Mouse (Mus musculus) midbrain, embryonic 14.5 days (tissue): Measurements from ENCODE around the gene Snx21. TPM values are rescaled to one million over a fixed set of nuclear protein-coding genes. Genes with fewer than 3 reads are reported as not detected.

ENCODE experiments used
- ATAC-seq: fragments of 200-750 bp; cut with Nextera tagmentation; 2 replicates; pipeline ENCODE4 v1.8.0; 2017; ENCODE audit warnings: moderate number of reproducible peaks, moderate library complexity; ENCODE audit not compliant: low FRiP score, low TSS enrichment
- DNase-seq: peaks from one replicate; pipeline ENCODE4 v3.0.0-alpha.2; 2015
- H3K27ac ChIP-seq: fragments of 300-500 bp; sonication (generic); replicated peaks from 2 replicates; pipeline ENCODE4 v1.5.1; 2014; ENCODE audit warnings: mild to moderate bottlenecking, low read depth, low read length, moderate library complexity
- H3K27me3 ChIP-seq: fragments of 300-500 bp; sonication (generic); 2 replicates; pipeline ENCODE4 v1.6.1; 2014; ENCODE audit warnings: low read length, control low read depth, mixed read lengths; ENCODE audit not compliant: control insufficient read depth, insufficient read depth
- H3K36me3 ChIP-seq: fragments of 300-500 bp; sonication (generic); 2 replicates; pipeline ENCODE4 v1.6.1; 2014; ENCODE audit warnings: low read length, control low read depth; ENCODE audit not compliant: control insufficient read depth, insufficient read depth
- H3K4me1 ChIP-seq: fragments of 300-500 bp; sonication (generic); 2 replicates; pipeline ENCODE4 v1.6.1; 2014; ENCODE audit warnings: mild to moderate bottlenecking, antibody characterized with exemption, low read length, control low read depth; ENCODE audit not compliant: control insufficient read depth, insufficient read depth
- H3K4me2 ChIP-seq: fragments of 300-500 bp; sonication (generic); 2 replicates; pipeline ENCODE4 v1.6.1; 2014; ENCODE audit warnings: mild to moderate bottlenecking, low read length, moderate library complexity
- H3K4me3 ChIP-seq: fragments of 300-500 bp; sonication (generic); replicated peaks from 2 replicates; pipeline ENCODE4 v1.5.1; 2014; ENCODE audit warnings: low read depth, low read length
- H3K9ac ChIP-seq: fragments of 300-500 bp; sonication (generic); replicated peaks from 2 replicates; pipeline ENCODE4 v1.6.1; 2014; ENCODE audit warnings: mild to moderate bottlenecking, low read length, moderate library complexity
- H3K9me3 ChIP-seq: fragments of 300-500 bp; sonication (generic); 2 replicates; pipeline ENCODE4 v1.6.1; 2016; ENCODE audit warnings: low read length, control low read depth, mixed read lengths; ENCODE audit not compliant: control insufficient read depth
- WGBS: fragments of 180-500 bp; shearing (Covaris S2); extraction: QIAGEN DNeasy Blood & Tissue Kit; methylation state at CpG from one replicate; pipeline ENCODE4 v1.1.7; 2014; 5-methylcytosine and 5-hydroxymethylcytosine counted together
- polyA plus RNA-seq: library from polyadenylated mRNA; unstranded; fragments of >200 nt; fragmentation: Nextera tagmentation; extraction: Ambion mirVana; gene quantifications from 2 replicates; pipeline ENCODE4 v1.2.1, GENCODE M21; 2014

Gene Snx21
- polyA plus RNA-seq, 1 experiment from 2014 or later = 22.1 TPM

DNA sequence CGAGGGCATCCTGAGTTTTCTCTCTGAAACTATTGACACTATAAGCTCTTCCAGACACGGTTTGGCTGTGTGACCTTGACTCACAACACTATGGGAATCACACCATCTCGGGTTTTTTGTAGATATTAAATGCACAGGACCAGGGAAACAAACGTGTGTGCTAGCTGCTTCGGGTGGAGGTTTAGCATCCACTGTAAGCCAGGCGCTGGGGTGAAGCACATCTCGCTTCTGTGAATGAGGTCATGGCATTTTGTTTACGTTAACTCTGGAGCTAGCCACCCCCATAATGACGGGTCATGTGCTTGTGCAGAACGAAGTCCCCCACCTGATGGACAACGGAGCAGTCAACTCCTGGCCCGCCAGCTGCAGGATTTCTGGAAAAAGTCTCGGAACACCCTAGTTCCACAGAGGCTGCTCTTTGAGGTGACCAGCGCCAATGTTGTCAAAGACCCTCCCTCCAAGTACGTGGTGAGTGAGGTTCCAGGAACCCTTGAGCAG lies 814 bp downstream of the Snx21 start:
- Histone ChIP-seq H3K9ac (peak overlapping the region; percentile 78), H3K27ac (peak overlapping the region; percentile 57; the same call in 1 of the 2 replicates), H3K4me3 (peak overlapping the region; percentile 62), H3K4me2 (peak overlapping the region; percentile 89), H3K9me3 (no peaks in the 10 kb centered on the region), H3K27me3 (no peaks in the 10 kb centered on the region), H3K36me3 (peaks cover 12% of the 10 kb centered on the region), H3K4me1 (peaks cover 3% of the 10 kb centered on the region; the same call in 1 of the 2 replicates)
- 12% methylated on average over 15 of the region's 15 CpGs for WGBS
- ATAC-seq (0 out of 2 replicates have a peak, but pooled peaks have one; percentile 1), DNase-seq (no peak)

- 90% methylated on average over 3 of the region's 3 CpGs for WGBS
- H3K36me3 ChIP-seq = peaks cover 18% of the 10 kb centered on the region
- no peak overlapping the region; the same call in 1 of the 2 replicates for H3K4me3 ChIP-seq
- H3K4me2 ChIP-seq = peak overlapping the region; percentile 89
- DNase-seq (no peak), ATAC-seq (no peak)
- H3K27me3 ChIP-seq = no peaks in the 10 kb centered on the region
- H3K4me1 ChIP-seq = peaks cover 3% of the 10 kb centered on the region; the same call in 1 of the 2 replicates
- H3K9me3 ChIP-seq = no peaks in the 10 kb centered on the region
- H3K9ac ChIP-seq = no peak overlapping the region; the same call in 1 of the 2 replicates
- no peak overlapping the region for H3K27ac ChIP-seq
These were observed 1.4 kb downstream of the Snx21 start for GRCm38 (mm10) chr2:164787032-164787431.

DNA sequence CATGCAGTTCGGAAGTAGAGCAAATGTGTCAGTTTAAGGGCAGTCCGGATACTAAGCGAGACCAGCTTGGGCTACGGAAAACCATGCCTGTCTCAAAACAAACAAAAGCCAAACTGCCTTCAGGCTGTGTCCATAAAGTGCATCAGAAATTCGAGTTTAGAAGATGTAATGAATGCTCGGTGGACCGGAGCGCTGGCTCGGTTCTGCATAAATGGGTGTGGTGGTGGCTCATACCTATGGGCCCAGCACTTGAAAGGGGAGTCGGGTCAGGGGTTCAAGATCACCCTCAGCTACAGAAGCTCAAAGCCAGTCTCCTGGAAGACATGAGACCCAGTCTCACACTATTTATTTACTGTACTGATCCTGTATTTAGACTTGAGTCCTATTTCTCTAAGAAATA lies 2.2 kb downstream of the Snx21 start:
- H3K36me3 ChIP-seq = peaks cover 26% of the 10 kb centered on the region
- ATAC-seq (no peak), DNase-seq (no peak)
- H3K4me3 ChIP-seq = no peak overlapping the region
- H3K27ac ChIP-seq = no peak overlapping the region
- 83% methylated on average over 10 of the region's 10 CpGs for WGBS
- H3K27me3 ChIP-seq = no peaks in the 10 kb centered on the region
- H3K4me1 ChIP-seq = peaks cover 3% of the 10 kb centered on the region; the same call in 1 of the 2 replicates
- no peaks in the 10 kb centered on the region for H3K9me3 ChIP-seq
- no peak overlapping the region for H3K9ac ChIP-seq
- no peak overlapping the region for H3K4me2 ChIP-seq

- no peak for ATAC-seq
- Histone ChIP-seq H3K9me3 (no peaks in the 10 kb centered on the region), H3K9ac (no peak overlapping the region), H3K4me1 (peaks cover 3% of the 10 kb centered on the region; the same call in 1 of the 2 replicates), H3K4me3 (no peak overlapping the region), H3K27me3 (no peaks in the 10 kb centered on the region), H3K4me2 (no peak overlapping the region), H3K36me3 (peaks cover 32% of the 10 kb centered on the region), H3K27ac (no peak overlapping the region)
- DNase-seq = no peak
- 74% methylated on average over 4 of the region's 4 CpGs for WGBS
These were observed 2.8 kb downstream of the Snx21 start for GRCm38 (mm10) chr2:164788411-164788810.

- Histone ChIP-seq H3K4me1 (peaks cover 3% of the 10 kb centered on the region; the same call in 1 of the 2 replicates), H3K36me3 (peaks cover 40% of the 10 kb centered on the region), H3K9me3 (no peaks in the 10 kb centered on the region), H3K4me3 (no peak overlapping the region), H3K4me2 (no peak overlapping the region), H3K27me3 (no peaks in the 10 kb centered on the region), H3K9ac (no peak overlapping the region), H3K27ac (no peak overlapping the region)
- DNase-seq (no peak), ATAC-seq (no peak)
- 88% methylated on average over 4 of the region's 4 CpGs for WGBS
These were observed 4.8 kb downstream of the Snx21 start for GRCm38 (mm10) chr2:164790451-164790850.

DNA sequence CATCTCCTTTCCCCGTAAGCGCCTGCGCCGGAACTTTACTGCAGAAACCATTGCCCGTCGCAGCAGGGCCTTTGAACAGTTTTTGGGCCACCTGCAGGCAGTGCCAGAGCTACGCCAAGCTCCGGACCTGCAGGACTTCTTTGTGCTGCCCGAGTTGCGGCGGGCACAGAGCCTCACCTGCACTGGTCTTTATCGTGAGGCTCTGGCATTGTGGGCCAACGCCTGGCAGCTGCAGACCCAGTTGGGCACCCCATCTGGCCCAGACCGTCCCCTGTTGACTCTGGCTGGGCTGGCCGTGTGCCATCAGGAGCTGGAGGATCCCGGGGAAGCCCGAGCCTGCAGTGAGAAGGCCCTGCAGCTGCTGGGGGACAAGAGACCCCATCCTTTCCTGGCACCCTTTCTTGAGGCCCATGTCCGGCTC lies 6.2 kb downstream of the Snx21 start:
- no peak overlapping the region for H3K4me3 ChIP-seq
- no peak overlapping the region for H3K4me2 ChIP-seq
- no peaks in the 10 kb centered on the region for H3K27me3 ChIP-seq
- WGBS = 95% methylated on average over 18 of the region's 18 CpGs
- H3K27ac ChIP-seq = no peak overlapping the region
- DNase-seq (no peak), ATAC-seq (no peak)
- H3K36me3 ChIP-seq = peaks cover 50% of the 10 kb centered on the region
- H3K9ac ChIP-seq = no peak overlapping the region
- no peaks in the 10 kb centered on the region for H3K4me1 ChIP-seq
- H3K9me3 ChIP-seq = no peaks in the 10 kb centered on the region

DNA sequence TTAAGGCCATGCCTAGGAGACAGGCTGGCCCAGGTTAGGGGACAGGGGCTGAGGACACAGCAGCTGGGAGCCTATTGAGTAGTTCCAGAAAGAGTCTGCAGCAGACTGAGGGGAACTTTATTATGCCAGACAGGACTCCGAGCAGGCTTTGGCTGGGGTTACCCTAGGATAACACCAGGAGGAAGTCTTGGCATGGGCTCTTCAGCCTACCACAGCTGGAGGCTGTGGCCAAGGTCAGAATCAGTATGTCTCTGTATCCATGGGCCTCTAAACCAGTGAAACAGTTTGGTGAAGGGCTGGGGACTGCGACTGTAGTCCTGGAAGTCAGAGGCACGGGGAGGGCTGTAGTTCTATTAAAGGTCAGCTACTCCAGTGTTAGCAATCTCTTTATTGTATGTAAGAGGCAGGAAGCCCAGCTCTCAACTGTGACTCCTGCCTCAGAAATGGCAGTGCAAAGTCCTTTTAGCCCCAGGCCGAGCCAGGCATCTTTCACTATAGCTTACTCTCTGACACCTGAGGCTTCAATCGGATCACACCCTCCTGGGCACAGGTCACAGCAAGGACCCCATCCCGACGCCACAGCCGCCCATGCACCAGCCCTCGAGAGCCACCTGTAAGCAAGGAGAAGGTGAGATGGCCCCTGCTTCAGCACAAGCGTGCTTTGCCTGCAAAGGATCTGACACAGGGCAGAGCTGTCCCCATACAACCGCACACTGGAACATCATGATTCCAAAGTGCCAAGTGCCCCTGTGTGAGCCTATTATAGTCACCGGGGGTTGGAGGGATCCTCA lies 7.0 kb downstream of the Snx21 start:
- Histone ChIP-seq H3K4me2 (no peak overlapping the region), H3K4me3 (no peak overlapping the region), H3K4me1 (no peaks in the 10 kb centered on the region), H3K36me3 (peaks cover 54% of the 10 kb centered on the region), H3K9ac (no peak overlapping the region), H3K27me3 (no peaks in the 10 kb centered on the region), H3K27ac (no peak overlapping the region), H3K9me3 (no peaks in the 10 kb centered on the region)
- no peak for ATAC-seq
- WGBS = 96% methylated on average over 12 of the region's 12 CpGs
- no peak for DNase-seq

GRCm38 (mm10) chr2:164793236-164793635 lies 7.6 kb downstream of the Snx21 start:
- H3K27ac ChIP-seq = no peak overlapping the region
- H3K4me2 ChIP-seq = no peak overlapping the region
- no peak overlapping the region for H3K9ac ChIP-seq
- 87% methylated on average over 3 of the region's 3 CpGs for WGBS
- peaks cover 58% of the 10 kb centered on the region for H3K36me3 ChIP-seq
- DNase-seq (peak; percentile 68), ATAC-seq (no peak)
- no peaks in the 10 kb centered on the region for H3K27me3 ChIP-seq
- no peak overlapping the region for H3K4me3 ChIP-seq
- no peaks in the 10 kb centered on the region for H3K9me3 ChIP-seq
- no peaks in the 10 kb centered on the region for H3K4me1 ChIP-seq

DNA sequence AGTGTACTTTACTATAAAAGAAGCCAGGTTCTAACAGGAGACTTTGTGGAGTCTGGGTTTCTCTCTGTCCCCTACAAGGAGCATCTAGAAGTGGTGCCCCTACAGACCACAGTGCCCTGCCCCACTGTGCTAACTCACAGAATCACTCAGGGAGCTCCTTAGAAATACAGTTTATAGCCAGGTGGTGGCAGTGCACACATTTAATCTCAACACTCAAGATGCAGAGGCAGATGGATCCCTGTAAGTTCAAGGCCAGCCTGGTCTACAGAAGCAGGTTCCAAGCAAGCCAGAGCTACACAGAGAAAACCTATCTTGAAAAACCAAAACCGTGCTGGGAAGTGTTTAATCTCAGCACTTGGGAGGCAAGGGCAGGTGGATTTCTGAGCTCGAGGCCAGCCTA lies 8.1 kb downstream of the Snx21 start:
- no peak for ATAC-seq
- DNase-seq = no peak
- H3K36me3 ChIP-seq = peaks cover 55% of the 10 kb centered on the region
- H3K27ac ChIP-seq = no peak overlapping the region
- no peak overlapping the region for H3K4me2 ChIP-seq
- H3K9ac ChIP-seq = no peak overlapping the region
- no peaks in the 10 kb centered on the region for H3K9me3 ChIP-seq
- H3K27me3 ChIP-seq = no peaks in the 10 kb centered on the region
- H3K4me3 ChIP-seq = no peak overlapping the region
- 96% methylated on average over 2 of the region's 2 CpGs for WGBS
- no peaks in the 10 kb centered on the region for H3K4me1 ChIP-seq
